Mouse (Mus musculus) midbrain, embryonic 13.5 days (tissue): ENCODE measurements around the gene Spns2. TPM values are rescaled to one million over a fixed set of nuclear protein-coding genes. Genes with fewer than 3 reads are reported as not detected.

ENCODE experiments used
- ATAC-seq: fragments of 200-750 bp; cut with Nextera tagmentation; 2 replicates; pipeline ENCODE4 v1.8.0; 2017; ENCODE audit warnings: mild to moderate bottlenecking, moderate TSS enrichment, moderate library complexity
- H3K27ac ChIP-seq: fragments of 300-500 bp; sonication (generic); 2 replicates; pipeline ENCODE4 v1.5.1; 2015; ENCODE audit warnings: inconsistent platforms, mild to moderate bottlenecking, moderate library complexity
- H3K27me3 ChIP-seq: fragments of 300-500 bp; sonication (generic); 2 replicates; pipeline ENCODE4 v1.6.1; 2015; ENCODE audit warnings: mild to moderate bottlenecking, inconsistent platforms
- H3K36me3 ChIP-seq: fragments of 300-500 bp; sonication (generic); 2 replicates; pipeline ENCODE4 v1.6.1; 2015; ENCODE audit warnings: mild to moderate bottlenecking, inconsistent platforms
- H3K4me1 ChIP-seq: fragments of 300-500 bp; sonication (generic); replicated peaks from 2 replicates; pipeline ENCODE4 v1.6.1; 2015; ENCODE audit warnings: inconsistent platforms
- H3K4me2 ChIP-seq: fragments of 300-500 bp; sonication (generic); replicated peaks from 2 replicates; pipeline ENCODE4 v1.6.1; 2015; ENCODE audit warnings: moderate library complexity, mild to moderate bottlenecking, inconsistent platforms
- H3K4me3 ChIP-seq: fragments of 300-500 bp; sonication (generic); replicated peaks from 2 replicates; pipeline ENCODE4 v1.5.1; 2015; ENCODE audit warnings: mild to moderate bottlenecking, inconsistent platforms
- H3K9ac ChIP-seq: fragments of 300-500 bp; sonication (generic); replicated peaks from 2 replicates; pipeline ENCODE4 v1.6.1; 2015; ENCODE audit warnings: mild to moderate bottlenecking, inconsistent platforms
- H3K9me3 ChIP-seq: fragments of 300-500 bp; sonication (generic); 2 replicates; pipeline ENCODE4 v1.6.1; 2016; ENCODE audit warnings: mild to moderate bottlenecking, inconsistent platforms
- WGBS: fragments of 180-500 bp; shearing (Covaris S2); methylation state at CpG from one replicate; pipeline ENCODE4 v1.1.7; 2015; 5-methylcytosine and 5-hydroxymethylcytosine counted together
- polyA plus RNA-seq: library from polyadenylated mRNA; unstranded; fragments of >200 nt; fragmentation: Nextera tagmentation; extraction: Ambion mirVana; gene quantifications from 2 replicates; pipeline ENCODE4 v1.2.1, GENCODE M21; 2015

The Spns2 gene
- polyA plus RNA-seq, 1 experiment from 2014 or later = 7.8 TPM

DNA sequence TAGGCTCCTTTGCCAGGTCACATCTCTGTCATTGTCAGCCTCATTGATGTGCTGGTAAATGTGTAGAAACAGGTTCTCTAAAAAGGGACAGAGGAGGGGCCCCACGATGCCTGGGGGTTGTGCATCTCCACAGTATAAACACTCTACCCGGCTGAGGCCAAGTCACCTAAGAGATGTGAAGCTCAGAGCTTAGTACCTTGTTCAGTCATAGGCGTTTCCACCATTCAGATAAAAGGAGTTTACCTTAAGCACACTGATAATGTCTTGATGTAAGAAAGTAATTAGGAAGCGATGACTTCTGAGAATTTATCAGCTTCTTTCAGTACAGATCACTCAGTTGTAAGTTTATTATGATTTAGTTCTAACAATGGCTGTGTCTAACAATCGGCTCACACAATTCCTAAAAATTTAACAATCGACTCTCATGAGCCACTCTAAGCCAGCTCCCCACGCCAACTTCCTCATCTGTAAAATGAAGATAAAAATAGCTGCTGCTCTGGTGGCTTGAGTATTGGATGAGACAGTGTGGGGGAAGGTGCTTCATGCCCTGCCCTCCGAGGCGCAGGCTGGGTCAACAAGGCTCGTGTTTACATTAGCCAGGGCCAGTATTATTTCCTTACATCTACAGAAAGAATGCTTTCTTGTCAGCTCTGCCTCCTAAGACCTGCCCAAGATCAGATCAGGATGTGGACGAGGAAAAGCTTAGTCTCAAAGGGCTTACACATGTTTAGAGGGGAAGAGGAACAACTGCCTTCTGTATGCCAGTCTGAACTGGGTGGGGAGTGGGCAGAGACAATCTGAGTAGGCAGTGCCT, 22.8 kb downstream of the Spns2 start:
- Histone ChIP-seq H3K4me2 (no peak overlapping the region), H3K4me3 (no peak overlapping the region), H3K27me3 (no peaks in the 10 kb centered on the region), H3K9me3 (no peaks in the 10 kb centered on the region), H3K36me3 (peaks cover 18% of the 10 kb centered on the region), H3K4me1 (peaks cover 38% of the 10 kb centered on the region), H3K9ac (no peak overlapping the region), H3K27ac (peak overlapping the region; percentile 55; the same call in 1 of the 2 replicates)
- ATAC-seq = no peak
- WGBS = 66% methylated on average over 11 of the region's 11 CpGs

DNA sequence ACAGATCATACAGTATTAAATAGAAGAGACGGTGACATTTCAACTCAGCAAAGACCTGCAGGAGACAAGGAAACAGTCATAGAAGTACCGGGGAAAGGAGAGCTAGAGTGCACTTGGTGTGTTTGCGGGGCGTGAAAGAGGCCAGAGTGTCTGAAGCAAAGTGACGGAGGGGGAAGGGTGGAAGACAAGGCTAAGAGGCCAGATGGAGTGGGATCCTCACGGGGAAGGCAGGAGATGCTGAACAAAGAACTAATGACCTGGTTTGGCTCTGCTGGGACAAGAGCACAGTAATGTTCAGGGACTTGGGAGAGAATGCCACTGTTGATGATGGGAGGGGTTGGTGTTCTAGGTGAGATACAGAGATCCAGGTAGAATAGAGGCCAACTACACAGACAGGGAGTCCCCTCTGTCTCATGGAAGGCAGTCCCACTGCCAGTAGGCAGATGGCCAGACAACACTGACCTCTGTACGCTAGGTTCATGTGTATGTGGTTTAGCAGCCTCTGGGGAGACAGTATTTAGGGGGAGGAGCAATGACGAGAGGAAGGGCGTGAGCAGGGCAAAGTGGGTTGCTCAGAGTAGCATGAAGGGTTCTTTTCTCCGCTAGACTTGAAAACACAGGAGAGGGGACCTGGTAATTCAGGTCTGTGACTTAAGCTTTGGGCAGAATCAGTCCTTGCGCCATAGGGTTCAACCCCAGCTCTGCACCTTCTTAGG, 23.6 kb downstream of the Spns2 start:
- Histone ChIP-seq H3K27ac (0 out of 2 replicates have a peak overlapping the region, but pooled peaks have one; percentile 35), H3K4me3 (no peak overlapping the region), H3K9ac (no peak overlapping the region), H3K4me1 (peaks cover 40% of the 10 kb centered on the region), H3K36me3 (peaks cover 18% of the 10 kb centered on the region), H3K27me3 (no peaks in the 10 kb centered on the region), H3K9me3 (no peaks in the 10 kb centered on the region), H3K4me2 (no peak overlapping the region)
- 66% methylated on average over 11 of the region's 11 CpGs for WGBS
- ATAC-seq = peak; percentile 15

DNA sequence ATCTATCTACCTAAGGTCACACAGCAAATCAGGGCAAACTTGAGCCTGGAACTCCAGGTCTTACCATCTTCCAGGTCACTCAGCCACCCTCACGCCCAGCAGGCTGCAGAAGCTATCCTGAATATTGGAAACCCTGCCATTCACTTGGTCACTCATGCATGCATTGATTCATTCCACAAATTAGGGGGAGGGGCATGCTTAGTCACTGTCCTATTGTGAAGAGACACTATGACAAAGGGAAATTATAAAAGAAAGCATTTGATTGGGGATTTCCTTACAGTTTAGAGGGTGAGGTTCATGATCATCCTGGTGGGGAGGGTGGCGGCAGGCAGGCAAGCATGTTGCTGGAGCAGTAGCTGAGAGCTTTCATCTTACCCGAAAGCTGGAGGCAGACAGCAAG, 24.9 kb downstream of the Spns2 start:
- H3K9me3 ChIP-seq = no peaks in the 10 kb centered on the region
- H3K36me3 ChIP-seq = peaks cover 25% of the 10 kb centered on the region
- no peak for ATAC-seq
- peaks cover 40% of the 10 kb centered on the region for H3K4me1 ChIP-seq
- H3K4me2 ChIP-seq = no peak overlapping the region
- H3K27ac ChIP-seq = no peak overlapping the region
- WGBS = 39% methylated on average over 3 of the region's 3 CpGs
- H3K4me3 ChIP-seq = no peak overlapping the region
- H3K9ac ChIP-seq = no peak overlapping the region
- H3K27me3 ChIP-seq = no peaks in the 10 kb centered on the region

DNA sequence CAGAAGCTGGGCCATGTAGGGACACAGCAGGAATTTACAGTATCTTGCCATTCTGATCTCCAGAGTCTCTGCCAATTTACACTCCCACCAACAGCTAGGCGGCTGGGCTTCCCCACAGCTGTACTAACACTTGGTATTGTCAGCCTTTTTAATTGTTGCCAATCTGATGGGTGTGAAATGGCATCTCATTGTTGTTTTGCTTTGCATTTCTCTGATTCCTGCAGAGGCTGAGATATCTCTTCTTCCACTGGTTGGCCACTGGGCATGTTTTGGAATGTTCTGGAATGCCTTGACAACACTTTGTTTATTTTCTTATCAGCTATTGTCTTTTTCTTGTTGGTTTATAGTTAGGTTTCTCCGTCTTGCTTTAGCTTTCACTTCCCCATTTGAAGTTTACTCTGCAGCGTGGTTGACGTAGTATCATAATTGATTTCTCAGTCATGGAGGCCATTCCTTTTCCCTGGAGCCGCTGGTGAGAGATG, 28.2 kb downstream of the Spns2 start:
- no peak for ATAC-seq
- WGBS = 61% methylated on average over 5 of the region's 5 CpGs

GRCm38 (mm10) chr11:72458502-72458901, 31.2 kb downstream of the Spns2 start:
- peaks cover 14% of the 10 kb centered on the region for H3K4me1 ChIP-seq
- no peak for ATAC-seq
- no peak overlapping the region for H3K4me3 ChIP-seq
- H3K27me3 ChIP-seq = no peaks in the 10 kb centered on the region
- H3K36me3 ChIP-seq = peaks cover 48% of the 10 kb centered on the region
- H3K9me3 ChIP-seq = no peaks in the 10 kb centered on the region
- no peak overlapping the region for H3K4me2 ChIP-seq
- H3K9ac ChIP-seq = no peak overlapping the region
- H3K27ac ChIP-seq = no peak overlapping the region
- 78% methylated on average over 3 of the region's 3 CpGs for WGBS

More for the DNA sequence above, 28.2 kb downstream of the Spns2 start:
- Histone ChIP-seq H3K9ac (no peak overlapping the region), H3K27ac (no peak overlapping the region), H3K4me3 (no peak overlapping the region), H3K27me3 (no peaks in the 10 kb centered on the region), H3K4me2 (no peak overlapping the region), H3K36me3 (peaks cover 40% of the 10 kb centered on the region), H3K4me1 (peaks cover 15% of the 10 kb centered on the region), H3K9me3 (no peaks in the 10 kb centered on the region)

- no peak overlapping the region for H3K9ac ChIP-seq
- H3K4me3 ChIP-seq = no peak overlapping the region
- ATAC-seq = no peak
- H3K4me1 ChIP-seq = peaks cover 14% of the 10 kb centered on the region
- H3K27me3 ChIP-seq = no peaks in the 10 kb centered on the region
- WGBS = 79% methylated on average over 12 of the region's 12 CpGs
- no peak overlapping the region for H3K27ac ChIP-seq
- peaks cover 48% of the 10 kb centered on the region for H3K36me3 ChIP-seq
- no peaks in the 10 kb centered on the region for H3K9me3 ChIP-seq
- no peak overlapping the region for H3K4me2 ChIP-seq
Measured at GRCm38 (mm10) chr11:72457995-72458496, 31.7 kb downstream of the Spns2 start.

DNA sequence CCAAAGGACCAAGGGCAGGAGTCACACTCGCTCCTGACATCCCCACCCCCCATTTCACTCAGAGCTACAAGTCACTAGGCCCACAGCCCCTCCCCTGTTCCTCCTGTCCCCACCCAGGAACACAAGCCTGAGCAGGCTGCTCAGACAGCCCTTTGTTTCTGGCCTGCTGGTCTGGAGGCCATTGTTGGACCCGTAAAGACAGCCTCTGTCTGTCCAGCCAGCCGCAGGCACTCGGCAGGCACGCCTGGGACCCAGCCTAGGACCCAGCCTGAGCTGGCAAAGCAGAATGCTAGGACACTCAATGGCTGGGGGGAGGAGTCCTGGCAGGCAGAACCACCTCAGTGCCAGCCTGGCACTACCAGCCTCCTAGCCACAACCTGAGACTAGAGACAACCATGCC, 34.0 kb downstream of the Spns2 start:
- Histone ChIP-seq H3K4me2 (no peak overlapping the region), H3K27me3 (no peaks in the 10 kb centered on the region), H3K9me3 (no peaks in the 10 kb centered on the region), H3K4me3 (no peak overlapping the region), H3K9ac (no peak overlapping the region), H3K36me3 (peaks cover 60% of the 10 kb centered on the region), H3K4me1 (peaks cover 6% of the 10 kb centered on the region), H3K27ac (no peak overlapping the region)
- ATAC-seq = peak; percentile 57
- 28% methylated on average over 5 of the region's 5 CpGs for WGBS

DNA sequence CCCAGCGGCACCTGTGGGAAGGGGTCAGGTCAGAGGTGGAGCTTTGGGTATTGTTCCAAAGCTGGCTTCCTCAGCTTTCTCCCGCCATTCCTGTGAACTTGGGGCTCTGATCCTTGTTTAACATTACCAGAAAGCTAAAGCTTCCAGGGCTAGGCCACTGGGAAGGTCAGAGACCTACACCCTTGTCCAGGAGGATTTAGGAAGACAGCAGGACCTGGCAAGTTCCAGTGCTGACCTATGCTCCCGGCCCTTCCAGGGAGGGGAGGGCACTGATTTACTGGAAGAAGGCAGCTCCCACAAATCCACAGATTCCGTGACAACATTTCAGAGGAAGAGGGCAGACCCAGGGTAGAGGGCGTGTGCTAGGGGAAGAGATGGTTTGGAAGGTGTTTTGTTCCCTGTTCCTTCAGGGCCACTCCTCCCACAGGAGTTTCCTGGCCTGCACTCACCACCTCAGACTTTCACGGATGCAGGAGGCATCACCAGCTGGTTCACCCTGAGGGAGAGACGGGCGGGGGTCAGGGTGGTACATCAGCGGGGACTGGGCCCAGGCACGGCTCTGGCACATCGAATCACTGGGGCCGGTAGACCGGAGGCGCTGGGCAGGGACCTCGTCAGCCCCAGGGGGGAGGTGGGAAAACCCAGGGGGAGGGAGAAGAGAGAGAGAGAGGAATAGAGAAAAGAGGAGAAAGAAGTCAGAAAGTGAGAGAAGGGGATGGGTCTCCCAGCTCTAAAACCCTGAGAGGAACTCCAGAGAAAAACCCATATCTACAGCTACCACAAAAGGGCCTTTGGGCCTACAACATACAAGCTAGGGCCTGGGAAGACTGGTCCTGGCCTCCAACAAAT, 36.4 kb downstream of the Spns2 start:
- Histone ChIP-seq H3K36me3 (peaks cover 72% of the 10 kb centered on the region), H3K9me3 (no peaks in the 10 kb centered on the region), H3K4me1 (peaks cover 6% of the 10 kb centered on the region), H3K9ac (no peak overlapping the region), H3K4me2 (no peak overlapping the region), H3K4me3 (no peak overlapping the region), H3K27me3 (no peaks in the 10 kb centered on the region), H3K27ac (no peak overlapping the region)
- ATAC-seq = no peak
- WGBS = 65% methylated on average over 15 of the region's 15 CpGs

- no peak overlapping the region for H3K4me2 ChIP-seq
- no peak for ATAC-seq
- H3K4me1 ChIP-seq = peaks cover 6% of the 10 kb centered on the region
- H3K27me3 ChIP-seq = no peaks in the 10 kb centered on the region
- H3K27ac ChIP-seq = no peak overlapping the region
- H3K36me3 ChIP-seq = peaks cover 79% of the 10 kb centered on the region
- H3K9me3 ChIP-seq = no peaks in the 10 kb centered on the region
- 82% methylated on average over 3 of the region's 3 CpGs for WGBS
- no peak overlapping the region for H3K4me3 ChIP-seq
- no peak overlapping the region for H3K9ac ChIP-seq
Measured at GRCm38 (mm10) chr11:72452140-72452665, 37.5 kb downstream of the Spns2 start.

- Histone ChIP-seq H3K36me3 (peaks cover 100% of the 10 kb centered on the region), H3K4me3 (no peak overlapping the region), H3K27ac (no peak overlapping the region), H3K27me3 (no peaks in the 10 kb centered on the region), H3K9ac (no peak overlapping the region), H3K4me2 (no peak overlapping the region), H3K9me3 (no peaks in the 10 kb centered on the region), H3K4me1 (peaks cover 8% of the 10 kb centered on the region)
- 88% methylated on average over 8 of the region's 8 CpGs for WGBS
- no peak for ATAC-seq
Measured at GRCm38 (mm10) chr11:72447475-72447874, 42.2 kb downstream of the Spns2 start.

- ATAC-seq = no peak
- Histone ChIP-seq H3K4me2 (no peak overlapping the region), H3K27ac (no peak overlapping the region), H3K27me3 (no peaks in the 10 kb centered on the region), H3K36me3 (peaks cover 92% of the 10 kb centered on the region), H3K9me3 (no peaks in the 10 kb centered on the region), H3K4me3 (no peak overlapping the region), H3K9ac (no peak overlapping the region), H3K4me1 (peaks cover 17% of the 10 kb centered on the region)
- WGBS = 88% methylated on average over 6 of the region's 6 CpGs
Measured at GRCm38 (mm10) chr11:72446311-72447105, 43.2 kb downstream of the Spns2 start.
